Mouse (Mus musculus) CD8-positive naive resting alpha-beta T cell, adult 2 months (primary cell): ENCODE data around the gene H2-M5.
"Not testable (repeated sequence)": the region's sequence is repeated elsewhere in the genome, so short reads cannot be mapped to it uniquely, and the experiment has no call there.

Experiments
- DNase-seq, 2 experiments: peaks; one replicate each; pipeline ENCODE4 v3.0.0; 2022; ENCODE audit warnings: low read depth in 2 of 2, low spot score in 2 of 2

H2-M5 gene

GRCm38 (mm10) chr17:36989437-36989836, at the start of gene H2-M5:
TSS of gene H2-M5 (minus strand) at chr17:36989537.
- no peak for DNase-seq

GRCm38 (mm10) chr17:37029162-37029561, 39.8 kb upstream of the H2-M5 start:
- DNase-seq, result no peak

GRCm38 (mm10) chr17:37028683-37029120, 39.4 kb upstream of the H2-M5 start:
- DNase-seq, result peak; percentile 32 to 61

GRCm38 (mm10) chr17:37028212-37028611, 38.9 kb upstream of the H2-M5 start:
- DNase-seq, result no peak

GRCm38 (mm10) chr17:37027486-37027885, 38.1 kb upstream of the H2-M5 start:
- no peak for DNase-seq

- no peak for DNase-seq
Measured at GRCm38 (mm10) chr17:37026425-37026824, 37.1 kb upstream of the H2-M5 start.

- DNase-seq, result no peak
Measured at GRCm38 (mm10) chr17:37022628-37023576, 33.6 kb upstream of the H2-M5 start, which contains the start of gene Mog. TSS of gene Mog (minus strand) at chr17:37023398.

GRCm38 (mm10) chr17:37019242-37019641, 29.9 kb upstream of the H2-M5 start:
- DNase-seq, result not testable (repeated sequence)

- DNase-seq, result no peak
Measured at GRCm38 (mm10) chr17:37018328-37018727, 29.0 kb upstream of the H2-M5 start.

- no peak for DNase-seq
Measured at GRCm38 (mm10) chr17:37016333-37016732, 27.0 kb upstream of the H2-M5 start.

- DNase-seq, result no peak
Measured at GRCm38 (mm10) chr17:37012141-37012540, 22.8 kb upstream of the H2-M5 start.

GRCm38 (mm10) chr17:37011719-37012118, 22.4 kb upstream of the H2-M5 start:
- DNase-seq, result no peak

- peak in 1 of 2 experiments; percentile 3 for DNase-seq
Measured at GRCm38 (mm10) chr17:37009460-37010042, 20.2 kb upstream of the H2-M5 start.

GRCm38 (mm10) chr17:37008161-37008560, 18.8 kb upstream of the H2-M5 start:
- DNase-seq, result no peak

- DNase-seq, result no peak
Measured at GRCm38 (mm10) chr17:37003366-37003765, 14.0 kb upstream of the H2-M5 start.

- DNase-seq, result no peak
Measured at GRCm38 (mm10) chr17:37002364-37003330, 13.3 kb upstream of the H2-M5 start.

GRCm38 (mm10) chr17:37000863-37001262, 11.5 kb upstream of the H2-M5 start, which contains the start of gene Zfp57:
TSS of gene Zfp57 (plus strand) at chr17:37001163.
- no peak for DNase-seq

- DNase-seq, result no peak
Measured at GRCm38 (mm10) chr17:36998477-36998876, 9.1 kb upstream of the H2-M5 start.

- peak; percentile 24 to 38 for DNase-seq
Measured at GRCm38 (mm10) chr17:36997033-36997735, 7.8 kb upstream of the H2-M5 start.

GRCm38 (mm10) chr17:36995448-36995847, 6.1 kb upstream of the H2-M5 start:
- no peak for DNase-seq
